Mouse (Mus musculus) common myeloid progenitor, adult 5-6 weeks (primary cell): ENCODE results near the gene Crabp2. TPM values are rescaled to one million over a fixed set of nuclear protein-coding genes. Genes with fewer than 3 reads are reported as not detected.

Experiments
- ATAC-seq: replicated peaks from 2 replicates; pipeline ENCODE4 v1.8.0; 2016; ENCODE audit warnings: low read depth, mild to moderate bottlenecking, moderate TSS enrichment, inconsistent platforms; ENCODE audit not compliant: poor library complexity, severe bottlenecking
- total RNA-seq: library from RNA; stranded (forward); fragments of 200-1000, 187-1606 nt; gene quantifications from 2 replicates; pipeline ENCODE4 v1.2.3, GENCODE M21; 2017

The Crabp2 gene
- total RNA-seq, 1 experiment from 2014 or later, result 2.0 TPM

DNA sequence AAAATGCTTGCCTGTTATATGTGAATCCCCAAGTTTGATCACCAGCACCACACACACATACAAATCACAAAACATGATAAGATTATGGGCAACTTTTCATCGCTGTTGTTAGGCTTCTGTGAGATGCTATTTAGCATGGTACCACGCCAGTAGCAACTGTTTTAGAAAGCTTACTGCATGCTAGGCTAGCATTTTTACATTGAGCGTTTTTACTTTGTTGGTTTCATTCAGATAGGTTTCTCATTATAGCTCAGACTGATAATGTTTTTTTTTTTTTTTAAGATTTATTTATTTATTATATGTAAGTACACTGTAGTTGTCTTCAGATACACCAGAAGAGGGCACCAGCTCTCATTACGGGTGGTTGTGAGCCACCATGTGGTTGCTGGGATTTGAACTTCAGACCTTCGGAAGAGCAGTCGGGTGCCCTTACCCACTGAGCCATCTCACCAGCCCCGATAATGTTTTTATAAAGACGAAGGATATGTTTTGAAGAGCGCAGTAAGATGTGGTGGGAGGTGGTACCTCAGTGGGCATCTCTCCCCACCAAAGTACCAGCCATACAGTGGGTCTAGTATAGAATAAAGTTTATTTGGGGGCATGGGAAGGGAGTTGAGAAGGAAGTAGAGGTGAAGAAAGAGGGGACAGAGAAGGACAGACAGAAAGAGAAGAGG is 28.1 kb upstream of the Crabp2 start:
- ATAC-seq, result no peak

DNA sequence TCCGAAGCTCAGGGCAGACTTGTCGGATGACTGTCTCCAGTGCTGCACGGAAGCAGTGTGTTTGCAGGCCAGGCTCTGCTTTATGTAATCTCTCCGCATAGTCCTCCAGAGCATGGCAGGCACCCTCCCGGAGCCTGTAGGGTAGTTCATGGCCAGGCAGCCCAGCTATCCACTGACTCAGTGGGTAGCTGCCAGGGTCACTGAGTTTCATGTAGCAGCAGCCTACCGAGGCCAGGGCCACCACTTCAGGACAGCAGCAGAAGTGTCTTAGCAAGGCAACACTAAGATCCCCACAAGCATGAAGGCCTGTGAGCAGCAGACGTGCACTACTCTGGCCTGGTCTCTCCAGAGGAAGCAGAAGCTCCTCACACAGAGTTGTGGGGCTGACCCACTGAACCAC is 23.5 kb upstream of the Crabp2 start:
- no peak for ATAC-seq

DNA sequence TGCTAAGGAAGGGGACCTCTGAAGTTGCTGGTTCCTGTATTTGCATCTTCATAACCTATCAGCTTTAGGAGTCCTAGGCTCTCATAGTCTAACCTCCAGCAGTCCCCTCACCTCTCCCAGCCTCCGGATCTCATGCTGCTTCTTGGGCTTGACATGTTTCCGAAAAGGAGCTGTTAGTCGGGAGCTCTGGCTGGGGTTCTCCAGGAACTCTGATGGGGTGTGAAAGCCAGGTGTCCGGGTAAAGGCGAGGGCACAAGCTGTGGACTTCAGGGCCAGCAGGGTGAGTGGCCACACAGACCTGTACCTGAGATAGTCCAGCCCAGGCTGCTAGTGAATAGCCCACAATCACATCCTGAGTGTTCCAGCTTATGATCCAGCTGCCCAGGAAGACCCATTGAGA is 21.0 kb upstream of the Crabp2 start:
- no peak for ATAC-seq

DNA sequence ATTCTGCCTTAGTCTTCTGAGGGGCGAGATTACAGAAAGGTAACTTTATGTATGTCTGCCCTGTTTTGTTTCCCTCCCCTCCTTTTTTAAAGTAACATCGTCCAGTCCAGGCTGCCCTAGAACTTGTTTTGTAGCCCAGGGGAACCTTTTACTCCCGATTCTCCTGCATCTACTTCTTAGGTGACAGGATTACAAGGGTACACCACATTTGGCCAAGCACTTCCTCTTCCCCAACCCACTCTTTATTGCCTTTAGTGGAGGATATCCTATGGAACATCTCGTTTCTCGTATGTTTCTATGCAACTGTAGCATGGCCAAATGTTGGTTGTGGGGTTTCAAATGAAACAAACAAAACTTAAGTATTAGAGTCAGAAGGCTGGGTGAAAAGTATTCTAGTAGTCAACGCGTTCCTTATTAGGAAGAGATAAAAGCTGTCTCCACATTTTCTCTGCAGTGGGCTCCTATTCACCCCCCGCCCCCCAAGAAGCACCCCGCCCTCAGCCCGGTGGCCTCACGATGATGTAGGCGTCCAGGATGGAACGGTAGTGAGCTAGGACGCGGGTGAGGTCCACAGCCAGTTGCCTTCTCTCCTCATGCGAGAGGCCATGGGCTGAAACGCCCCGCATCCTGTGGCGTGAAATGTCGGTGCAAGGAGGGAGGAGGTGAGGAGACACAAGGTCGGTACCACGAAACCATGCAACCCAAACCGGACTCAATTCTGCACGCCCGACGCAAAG is 19.0 kb upstream of the Crabp2 start:
- peak; percentile 28 for ATAC-seq

DNA sequence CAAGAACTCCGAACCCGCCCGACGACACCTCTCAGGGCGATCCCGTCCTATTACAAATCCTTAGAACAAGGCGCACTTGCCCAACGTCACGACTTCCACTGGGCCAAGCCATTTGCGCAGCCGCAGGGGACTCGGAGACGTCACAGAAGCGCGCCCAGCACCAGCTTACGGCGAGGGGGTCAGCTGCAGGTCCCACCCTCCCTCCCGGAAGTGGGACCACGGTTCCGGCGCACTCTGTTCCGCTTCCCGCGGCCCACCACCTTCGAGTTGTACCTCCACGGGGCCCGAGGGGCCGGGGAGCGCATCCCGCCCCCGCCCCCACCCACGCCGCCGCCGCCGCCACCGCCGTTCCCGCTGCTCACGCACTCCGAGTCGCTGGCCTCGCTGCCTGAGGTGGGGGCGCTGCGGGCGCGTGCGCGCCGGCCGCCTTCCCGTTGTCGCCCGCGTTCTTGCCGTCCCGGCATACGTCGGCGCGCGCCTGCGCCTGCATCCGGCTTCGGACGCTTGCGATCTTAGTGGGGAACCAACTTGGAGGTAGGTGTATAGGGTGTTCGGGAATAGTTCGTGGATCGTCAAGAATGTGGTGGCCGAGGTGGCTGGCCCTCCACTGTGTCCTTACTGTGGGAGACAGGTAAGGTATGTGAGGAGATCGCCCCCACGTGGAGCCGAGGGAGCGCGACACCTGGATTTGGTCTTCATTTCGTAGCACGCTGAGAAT is 18.2 kb upstream of the Crabp2 start, which contains the start of the genes Isg20l2 and Rrnad1:
TSS of gene Isg20l2 (plus strand) at position 237 of the 718 bp plus-strand sequence.
TSS of gene Rrnad1 (minus strand) at position 640 of the 718 bp plus-strand sequence.
- peak; percentile 96 for ATAC-seq

- ATAC-seq, result no peak
Observed at GRCm38 (mm10) chr3:87934026-87934425, 14.4 kb upstream of the Crabp2 start.

DNA sequence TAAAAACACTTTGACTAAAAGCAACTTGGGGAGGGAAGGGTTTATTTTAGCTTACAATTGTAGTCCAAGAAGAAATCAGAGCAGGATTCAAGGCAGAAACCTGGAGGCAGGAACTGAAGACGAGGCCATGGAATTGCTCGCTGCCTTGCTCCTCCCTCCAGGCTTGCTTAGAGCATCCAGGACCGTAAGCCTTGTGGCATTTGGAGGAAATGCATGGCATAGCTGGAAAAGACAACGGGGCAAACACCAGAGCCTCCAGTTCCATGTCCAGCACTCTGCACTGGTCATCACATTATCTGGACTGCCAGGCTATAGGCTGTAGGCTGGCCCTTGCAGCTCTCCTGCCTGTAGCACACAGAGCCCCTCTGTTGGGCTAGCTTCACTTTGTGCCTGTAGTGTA is 14.0 kb upstream of the Crabp2 start:
- ATAC-seq, result no peak

DNA sequence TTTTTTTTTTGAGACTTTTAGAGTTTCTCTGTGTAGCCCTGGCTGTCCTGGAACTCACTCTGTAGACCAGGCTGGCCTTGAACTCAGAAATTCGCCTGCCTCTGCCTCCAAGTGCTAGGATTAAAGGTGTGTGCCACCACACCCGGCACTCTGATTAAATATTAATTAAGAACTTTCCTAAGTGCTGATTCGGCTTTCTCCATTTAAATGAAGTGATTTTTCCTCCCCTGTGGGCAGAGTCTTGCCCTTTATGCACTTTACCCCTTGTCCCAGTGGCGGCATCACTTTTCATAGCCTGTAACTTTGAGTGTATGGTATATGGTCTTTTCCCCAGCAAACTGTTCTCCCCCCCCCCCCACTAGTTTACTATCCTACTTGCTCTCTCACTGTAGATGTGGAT is 13.3 kb upstream of the Crabp2 start:
- no peak for ATAC-seq

DNA sequence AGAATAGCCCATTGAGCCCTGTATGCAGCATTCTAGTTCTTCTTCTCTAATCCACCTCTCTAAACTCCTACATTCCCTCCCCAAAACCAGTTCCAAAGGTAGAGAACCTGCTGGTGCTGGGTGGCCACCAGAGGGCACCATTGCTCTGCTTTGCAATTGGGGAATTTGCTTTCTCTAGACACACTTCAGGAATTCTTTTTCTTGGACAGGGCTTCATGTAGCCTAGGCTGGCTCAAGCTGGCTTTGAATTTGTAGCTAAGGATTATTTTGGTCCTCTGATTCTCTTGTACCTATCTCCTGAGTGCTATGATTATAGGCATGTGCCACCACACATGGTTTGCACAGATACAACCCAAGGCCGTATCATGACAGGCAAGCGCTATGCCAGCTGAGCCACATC is 12.7 kb upstream of the Crabp2 start:
- peak; percentile 78 for ATAC-seq

GRCm38 (mm10) chr3:87940611-87941010 is 7.9 kb upstream of the Crabp2 start:
- no peak for ATAC-seq

GRCm38 (mm10) chr3:87942471-87942870 is 6.0 kb upstream of the Crabp2 start:
- no peak for ATAC-seq

GRCm38 (mm10) chr3:87943586-87943985 is 4.9 kb upstream of the Crabp2 start:
- no peak for ATAC-seq

DNA sequence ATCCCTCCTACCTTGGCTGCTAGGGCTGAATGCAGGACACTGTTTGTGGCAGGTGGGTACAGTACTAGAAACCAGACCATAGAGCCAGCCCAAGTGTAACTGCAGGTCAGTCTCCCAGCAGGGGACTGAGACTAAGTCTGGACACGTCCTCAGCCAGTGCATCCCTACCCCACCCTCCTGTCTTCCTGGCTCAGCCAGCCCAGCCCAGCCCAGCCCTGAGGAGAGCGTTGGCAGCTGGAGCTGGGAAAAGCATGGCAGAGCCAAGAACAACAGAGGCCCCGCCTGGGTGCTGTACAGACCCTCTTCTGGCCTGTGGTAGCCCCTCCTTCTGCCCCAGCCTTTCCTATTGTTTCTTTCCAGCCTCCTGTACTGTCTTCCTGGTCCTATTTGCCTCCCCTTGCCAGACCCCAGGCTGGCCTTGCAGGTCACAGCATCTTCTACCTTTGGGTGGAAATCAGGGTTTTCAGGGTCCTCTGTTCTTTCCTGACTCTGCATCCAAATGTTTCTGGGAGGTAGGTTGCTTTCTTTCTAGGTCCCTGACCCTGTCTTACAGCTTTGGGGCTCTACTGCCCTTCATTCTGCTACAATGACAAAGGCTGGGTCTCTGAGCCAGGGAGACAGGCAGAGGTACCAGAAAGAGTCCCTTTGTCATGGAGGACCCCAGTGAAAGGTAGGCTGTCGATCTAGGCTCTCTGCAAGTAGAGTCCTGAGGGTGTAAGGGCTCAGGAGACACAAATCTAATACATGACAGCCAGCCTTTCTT is 3.4 kb upstream of the Crabp2 start:
- no peak for ATAC-seq

GRCm38 (mm10) chr3:87945781-87946540 is 2.5 kb upstream of the Crabp2 start:
- ATAC-seq, result no peak

DNA sequence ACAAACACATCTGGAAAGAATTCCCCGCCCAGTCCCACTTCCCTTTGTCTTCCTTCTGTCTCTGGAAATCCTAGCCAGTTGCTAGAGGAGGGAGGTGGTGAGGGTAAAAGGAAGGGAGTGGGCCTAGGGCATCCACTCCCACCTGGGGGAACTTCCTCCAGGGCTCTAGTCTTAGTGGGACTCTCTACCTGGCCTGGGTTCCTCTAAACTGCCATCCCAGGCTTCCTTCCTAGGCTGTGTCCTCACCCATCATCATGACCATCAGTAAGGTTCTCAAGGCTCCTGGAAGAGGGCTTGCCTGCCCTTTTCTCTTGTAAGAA is 2.0 kb upstream of the Crabp2 start:
- ATAC-seq, result no peak

GRCm38 (mm10) chr3:87947056-87947810 is 1.2 kb upstream of the Crabp2 start:
- ATAC-seq, result no peak

DNA sequence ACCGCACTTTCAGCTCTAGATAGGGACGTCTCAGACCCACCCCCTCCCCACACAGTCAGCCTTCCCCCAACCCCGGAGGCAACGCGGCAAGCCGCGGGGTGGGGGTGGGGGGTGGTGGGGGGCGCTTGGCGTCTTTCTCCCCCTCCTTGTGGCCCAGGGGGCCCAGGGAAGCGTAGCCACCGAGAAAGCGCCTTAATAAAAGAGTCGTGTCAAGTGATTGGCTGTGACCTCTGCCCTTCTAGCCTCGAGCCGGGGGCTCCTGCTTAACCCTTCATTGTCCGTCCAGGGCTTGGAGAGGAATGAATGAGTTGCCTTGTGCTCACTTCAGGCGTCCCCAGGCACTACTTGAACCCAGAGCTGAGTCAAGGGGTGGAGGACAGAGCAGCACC is 661 bp upstream of the Crabp2 start:
- no peak for ATAC-seq

DNA sequence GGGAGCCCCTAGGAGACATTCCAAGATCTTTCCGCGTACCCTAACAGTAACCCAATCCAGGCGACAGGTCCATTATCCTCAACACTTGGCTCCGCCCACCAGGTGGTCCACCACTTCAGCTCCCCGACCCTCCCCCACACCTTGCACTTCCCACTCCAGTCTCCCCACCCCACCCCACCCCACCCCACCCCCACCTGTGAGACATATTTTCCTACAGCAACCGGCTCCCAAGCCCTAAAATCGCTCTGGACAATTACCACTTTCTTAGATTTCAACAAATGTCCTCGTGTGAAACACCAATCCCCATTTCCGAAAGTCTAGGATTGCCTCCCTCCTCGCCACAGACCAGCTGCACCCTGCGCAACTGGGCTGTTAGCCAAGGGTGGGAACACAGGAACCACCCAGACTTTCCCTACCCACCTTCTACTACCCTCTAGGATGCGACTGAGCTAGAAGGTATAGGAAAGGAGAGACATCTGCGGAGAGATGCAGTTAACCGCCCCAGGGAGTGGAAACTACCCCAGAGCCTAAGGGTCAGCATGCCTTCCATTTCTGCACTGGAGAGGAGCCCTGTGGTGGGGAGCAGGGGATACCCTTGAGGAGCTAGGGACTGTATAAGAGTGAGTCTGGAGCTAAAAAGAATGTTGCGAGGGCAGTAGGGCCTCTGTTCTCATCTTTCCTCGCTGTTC is 944 bp downstream of the Crabp2 start:
- ATAC-seq, result no peak
